Mouse (Mus musculus): ENCODE results near the gene Gm7544.
A peak's percentile ranks its signal among the peaks of the same experiment; 100 is the strongest.
"Not testable (repeated sequence)": the region's sequence is repeated elsewhere in the genome, so short reads cannot be mapped to it uniquely, and the experiment has no call there.

The Gm7544 gene

DNA sequence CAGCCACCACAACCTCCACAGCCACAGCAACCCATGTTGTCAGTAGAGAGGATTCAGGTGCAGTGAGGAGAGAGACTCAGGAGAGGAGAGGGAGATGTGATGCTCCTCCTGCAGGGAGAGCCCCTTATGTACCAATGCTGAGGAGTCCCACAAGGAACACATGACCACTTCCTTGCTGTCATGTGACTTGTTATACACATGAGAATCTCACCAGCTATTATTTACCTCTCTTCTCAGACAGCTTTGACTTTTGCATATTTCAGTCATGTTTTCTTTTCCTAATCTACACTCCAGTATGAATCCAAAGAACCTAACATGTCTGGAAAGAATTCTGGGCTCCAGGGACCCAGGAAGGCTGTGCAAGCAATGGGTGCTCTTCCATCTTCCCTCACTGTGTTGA, at the start of gene Gm7544:
Gene Gm7544, minus strand, starts transcription at position 101 of the 400 bp plus-strand sequence.
- not testable (repeated sequence) for DNase-seq

DNA sequence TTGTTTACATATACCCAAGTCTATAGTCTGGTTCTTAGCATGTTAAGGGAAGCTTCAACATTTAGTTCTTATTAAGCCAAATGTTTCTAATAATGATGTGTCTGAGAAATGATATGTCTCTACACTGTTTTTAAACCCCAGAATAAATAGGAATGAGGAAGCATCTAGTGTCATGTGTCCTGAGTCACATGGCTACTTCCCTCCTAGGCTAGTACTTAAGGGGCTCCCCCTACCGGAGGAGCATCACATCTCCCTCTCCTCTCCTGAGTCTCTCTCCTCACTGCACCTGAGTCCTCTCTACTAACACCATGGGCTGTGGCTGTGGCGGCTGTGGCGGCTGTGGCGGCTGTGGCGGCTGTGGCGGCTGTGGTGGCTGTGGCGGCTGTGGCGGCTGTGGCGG, 44.5 kb upstream of the Gm7544 start, which contains the start of gene Gm47959:
Gene Gm47959, plus strand, starts transcription at position 243 of the 400 bp plus-strand sequence.
- DNase-seq = not testable (repeated sequence)

DNA sequence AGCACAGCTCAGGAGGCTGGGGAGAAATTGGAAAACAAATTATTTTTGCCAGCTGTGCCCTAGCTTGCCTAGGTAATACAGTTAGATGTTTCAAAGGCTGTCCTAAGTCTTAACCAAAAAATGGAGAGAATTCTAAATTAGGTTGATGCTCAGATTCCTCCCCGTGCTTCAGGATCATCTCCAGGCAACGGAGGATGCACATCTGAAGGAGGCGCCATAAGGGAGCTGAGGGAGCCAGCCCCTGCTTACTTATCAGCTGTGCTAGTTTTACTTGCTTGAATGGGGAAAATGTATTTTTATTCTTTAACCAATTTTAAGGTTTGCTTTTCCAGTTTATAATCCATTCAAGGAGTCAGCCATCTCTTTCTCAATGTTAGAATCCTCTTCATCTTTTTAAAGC, 38.1 kb upstream of the Gm7544 start:
- no peak for DNase-seq

DNA sequence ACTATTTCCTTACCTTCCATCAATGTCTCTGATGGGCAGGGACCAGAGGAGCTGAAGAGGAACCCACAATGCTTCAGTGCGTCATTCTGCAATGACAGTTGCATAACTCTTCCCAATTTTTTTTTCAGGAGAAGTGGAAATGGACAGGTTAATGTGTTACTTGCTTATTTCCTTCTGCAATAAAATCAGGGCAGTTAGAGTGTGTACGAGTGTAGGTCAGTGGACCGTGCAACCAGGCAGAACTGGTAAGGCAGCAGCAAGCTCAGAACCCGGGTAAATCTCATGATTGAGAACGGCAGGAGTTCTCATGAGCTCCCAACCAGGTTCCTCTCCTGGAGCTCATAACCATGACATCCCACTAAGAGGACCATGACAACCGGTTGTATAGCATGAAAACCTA, 36.3 kb upstream of the Gm7544 start:
- DNase-seq = no peak

DNA sequence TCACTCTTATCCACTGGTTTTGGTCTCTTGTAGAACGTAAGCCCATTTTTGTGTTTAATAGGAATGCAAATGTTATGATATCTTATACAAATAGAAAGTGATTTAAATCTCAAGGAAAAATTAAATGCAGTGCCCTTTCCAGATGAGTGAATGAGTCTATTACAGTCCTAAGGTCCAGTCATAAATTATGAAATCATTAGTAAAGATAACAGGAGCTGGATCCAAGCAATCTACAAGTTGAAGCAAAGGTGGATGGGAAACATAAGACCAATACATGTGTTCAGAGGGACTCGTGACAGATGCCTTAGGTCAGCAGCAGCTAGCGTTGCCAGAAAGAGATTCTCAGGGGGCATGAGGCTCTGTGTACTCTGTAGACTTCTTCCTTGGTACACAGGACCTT, 35.8 kb upstream of the Gm7544 start:
- DNase-seq = no peak

DNA sequence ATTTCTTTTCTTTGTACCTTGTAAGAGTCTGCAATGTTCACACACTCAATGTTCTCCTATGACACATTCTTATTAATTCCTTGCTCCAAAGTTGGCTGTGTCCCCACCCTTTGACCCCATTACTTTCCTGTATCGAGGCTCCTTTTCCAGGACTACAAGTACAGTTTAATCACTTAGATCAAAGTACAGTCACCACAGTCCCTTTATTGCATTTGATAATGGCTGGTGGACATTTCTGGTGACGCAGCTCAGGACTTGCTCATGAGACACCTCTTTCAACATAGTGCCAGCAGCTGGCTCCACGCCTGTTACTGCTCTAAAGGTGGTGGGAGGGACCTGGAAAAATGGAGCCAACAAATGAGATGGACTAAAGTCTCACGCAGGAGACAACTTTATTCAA, 35.2 kb upstream of the Gm7544 start:
- no peak for DNase-seq

DNA sequence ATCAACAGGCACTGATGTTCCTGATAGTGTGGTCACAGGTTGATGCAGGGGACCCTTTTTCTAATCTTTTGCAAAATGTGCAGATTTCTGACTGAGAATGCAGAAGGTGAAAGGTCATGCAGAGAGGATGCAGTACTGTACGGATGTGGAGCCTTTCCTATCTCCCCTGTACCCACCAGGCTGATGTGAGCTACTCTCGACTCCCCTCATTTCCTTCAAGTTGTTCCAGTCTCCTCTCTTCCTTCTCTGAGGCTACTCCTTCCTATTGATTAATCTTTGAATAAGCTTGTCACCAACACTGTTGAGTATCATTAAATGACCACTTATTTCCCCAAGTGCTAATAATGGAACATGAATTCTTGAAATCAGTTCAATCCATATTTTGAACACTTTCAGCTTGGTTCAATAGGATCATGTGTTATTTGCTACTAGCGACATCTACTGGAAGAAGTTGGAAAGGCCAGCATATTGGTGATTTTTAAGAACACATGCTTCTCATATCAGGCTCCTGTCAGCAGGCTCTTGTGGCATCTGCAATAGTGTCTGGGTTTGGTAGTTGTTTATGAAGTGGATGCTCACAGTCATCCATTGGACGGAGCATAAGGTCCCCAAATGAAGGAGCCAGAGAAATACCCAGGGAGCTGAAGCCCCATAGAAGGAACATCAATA, 31.9 kb upstream of the Gm7544 start:
- DNase-seq = peak; percentile 7

DNA sequence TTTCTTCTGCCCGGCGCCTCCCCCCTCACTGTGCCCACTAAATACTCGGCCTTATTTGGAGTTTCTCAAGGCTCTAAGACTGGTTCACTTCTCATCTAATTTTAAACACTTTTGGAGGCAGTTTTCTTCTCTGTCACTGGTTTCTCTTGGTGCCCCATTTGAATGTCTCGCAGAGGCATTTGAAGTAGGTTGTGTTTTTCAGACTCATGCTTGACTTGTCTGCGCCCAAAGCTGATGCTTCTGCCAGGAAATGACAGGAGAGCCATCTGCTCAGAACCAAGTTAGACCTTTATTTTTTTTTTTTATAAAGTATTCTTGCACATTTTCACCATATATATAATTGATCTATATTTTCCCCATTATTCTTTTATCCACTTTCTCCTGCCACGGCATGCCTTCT, 30.9 kb upstream of the Gm7544 start:
- no peak for DNase-seq

DNA sequence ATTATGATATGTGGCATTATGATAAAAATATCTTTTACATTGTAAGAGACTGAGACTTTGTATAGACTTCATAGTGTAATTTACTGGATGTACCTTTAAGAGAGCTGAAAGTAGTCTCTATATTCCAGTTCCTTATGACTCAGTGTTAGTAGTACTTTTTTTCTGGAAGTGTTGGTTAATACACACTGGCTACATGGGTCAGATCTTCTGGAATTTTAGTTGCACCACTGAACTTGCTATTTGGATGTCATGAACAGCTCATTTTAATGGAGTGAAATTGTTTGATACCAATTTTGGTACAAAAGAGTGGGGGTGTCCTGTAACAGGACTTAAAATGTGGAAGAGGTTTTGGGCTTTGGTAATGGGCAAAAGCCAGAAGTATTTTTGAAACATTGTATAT, 22.0 kb upstream of the Gm7544 start:
- DNase-seq = no peak

DNA sequence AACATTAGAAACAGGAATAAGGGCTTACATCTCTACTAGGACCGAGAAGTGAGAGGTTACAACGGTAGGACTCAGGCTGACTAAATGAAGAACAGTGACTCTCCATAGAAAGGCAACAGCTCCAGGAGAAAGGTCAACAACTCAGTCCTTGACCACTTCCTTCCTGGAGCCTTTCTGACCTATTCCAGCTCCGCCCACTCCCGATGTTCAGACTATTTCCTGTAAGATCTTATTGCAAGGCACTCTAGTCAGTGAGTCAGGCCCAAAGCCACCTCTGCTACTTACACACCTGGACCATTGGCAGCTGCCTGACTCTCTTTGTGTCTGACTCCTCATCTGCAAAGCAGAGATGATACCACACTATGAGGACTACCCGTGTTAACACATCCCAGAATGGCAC, 19.9 kb upstream of the Gm7544 start:
- DNase-seq = no peak

DNA sequence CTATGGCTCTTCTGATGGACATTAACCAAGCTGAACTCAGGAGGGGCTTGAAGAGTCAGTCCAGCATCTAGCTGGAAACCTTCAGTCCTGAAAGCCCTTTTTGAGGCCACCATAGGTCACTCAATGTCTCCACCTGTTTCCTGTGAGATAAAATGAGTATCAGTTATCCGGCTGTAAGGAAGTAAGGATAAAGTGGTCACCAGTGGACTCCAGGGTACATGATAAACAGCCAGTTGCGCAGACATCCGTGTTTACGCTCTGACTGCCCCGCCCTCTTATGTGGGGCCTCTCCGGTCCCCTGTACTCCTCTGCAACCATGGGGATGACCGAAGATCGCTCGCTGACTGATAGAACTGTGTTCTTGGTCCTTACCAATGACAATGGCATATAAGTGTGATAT, 18.5 kb upstream of the Gm7544 start:
- DNase-seq = no peak

DNA sequence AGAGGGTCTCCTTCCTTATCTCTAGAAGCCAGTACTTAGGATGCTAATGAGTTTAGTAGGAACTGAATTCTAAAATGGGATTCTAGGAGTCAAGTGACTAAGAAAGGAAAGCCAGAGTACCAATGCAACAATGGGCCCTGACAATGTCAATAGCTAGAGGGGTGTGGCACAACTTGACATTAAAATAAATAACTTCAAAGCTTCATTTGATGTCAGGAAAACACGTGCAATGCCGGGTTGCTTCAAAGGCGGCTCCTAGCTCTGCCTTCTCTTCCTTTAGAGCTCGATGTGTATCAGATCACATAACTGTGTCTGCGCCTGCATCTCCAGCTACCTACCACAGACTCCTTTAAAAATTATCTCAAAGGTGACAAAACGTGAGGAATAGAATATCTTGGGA, 18.1 kb upstream of the Gm7544 start:
- no peak for DNase-seq

DNA sequence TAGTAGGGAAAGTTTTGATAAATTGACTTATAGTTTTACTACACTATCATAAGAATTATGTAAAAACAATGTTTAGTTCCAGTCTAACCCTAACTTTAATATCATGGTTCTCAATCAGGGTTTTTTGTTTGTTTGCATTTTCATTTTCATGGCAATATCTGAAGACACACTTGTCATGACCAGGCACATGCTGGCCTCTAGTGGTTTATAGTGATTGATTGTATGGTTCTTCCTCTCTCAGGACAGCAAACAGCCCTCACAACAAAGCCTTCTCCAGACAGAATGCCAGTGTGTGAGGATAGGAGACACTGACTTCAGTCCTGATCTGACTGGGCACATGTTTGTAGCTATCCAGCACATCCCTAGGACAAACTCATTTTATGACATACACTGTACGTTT, 17.4 kb upstream of the Gm7544 start:
- no peak for DNase-seq

DNA sequence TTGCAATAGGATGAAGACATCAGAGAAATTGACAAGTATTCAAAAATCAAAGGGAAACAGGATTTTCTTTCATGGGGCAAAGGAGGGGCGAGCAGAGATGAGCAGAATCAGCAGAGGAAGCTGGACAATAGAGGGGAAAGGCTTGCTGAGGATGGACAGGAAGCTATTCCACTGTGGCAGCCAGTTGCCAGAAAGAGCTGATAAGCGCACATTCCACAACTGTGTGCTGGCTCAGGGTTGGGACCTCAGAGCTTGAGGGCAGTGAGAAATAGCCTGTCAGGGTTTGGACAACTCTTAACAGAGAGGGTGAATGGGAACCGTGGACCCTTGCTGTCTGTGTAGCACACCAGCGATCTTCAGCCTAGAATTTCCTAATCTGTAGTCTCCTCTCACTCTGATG, 16.2 kb upstream of the Gm7544 start:
- DNase-seq = no peak

DNA sequence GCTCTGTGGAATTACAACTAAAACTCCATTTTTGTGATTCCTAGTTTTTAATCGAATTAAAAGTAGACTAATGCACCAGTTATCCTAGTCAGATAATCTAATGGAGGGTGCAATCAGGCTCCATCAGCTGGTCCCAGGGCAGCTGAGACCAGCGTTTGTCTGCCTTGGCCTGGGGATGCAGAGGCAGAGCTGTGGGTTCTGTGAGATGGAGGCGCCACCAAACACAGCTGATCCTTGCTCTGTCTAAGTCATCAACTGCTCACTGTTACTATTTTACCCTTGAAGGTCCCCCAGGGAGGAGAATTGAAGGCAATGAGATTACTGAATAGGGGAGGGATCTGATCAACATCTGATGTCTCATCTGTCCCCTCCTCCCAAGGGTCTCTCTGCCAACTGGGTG, 10.6 kb upstream of the Gm7544 start:
- DNase-seq = no peak

DNA sequence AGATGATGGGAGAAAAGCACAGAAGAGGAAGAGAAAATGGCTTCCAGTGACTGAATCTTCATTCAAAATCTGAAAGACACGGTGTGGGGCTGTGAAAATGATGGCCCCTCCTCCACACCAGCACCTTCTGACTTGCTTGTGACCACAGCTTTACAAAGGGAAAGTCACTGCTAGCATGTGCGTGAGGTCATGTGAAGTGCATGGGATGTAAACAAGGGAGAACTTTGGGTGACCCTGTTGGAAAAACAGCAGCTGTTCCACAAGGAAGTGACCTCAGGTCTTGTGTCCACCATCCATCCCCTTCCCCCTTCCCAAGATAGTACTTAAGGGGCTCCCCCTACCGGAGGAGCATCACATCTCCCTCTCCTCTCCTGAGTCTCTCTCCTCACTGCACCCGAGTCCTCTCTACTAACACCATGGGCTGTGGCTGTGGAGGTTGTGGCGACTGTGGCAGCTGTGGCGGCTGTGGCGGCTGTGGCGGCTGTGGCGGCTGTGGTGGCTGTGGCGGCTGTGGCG, 4.1 kb upstream of the Gm7544 start, which contains the start of gene Gm47955:
Gene Gm47955, plus strand, starts transcription at position 417 of the 516 bp plus-strand sequence.
- DNase-seq = no peak

DNA sequence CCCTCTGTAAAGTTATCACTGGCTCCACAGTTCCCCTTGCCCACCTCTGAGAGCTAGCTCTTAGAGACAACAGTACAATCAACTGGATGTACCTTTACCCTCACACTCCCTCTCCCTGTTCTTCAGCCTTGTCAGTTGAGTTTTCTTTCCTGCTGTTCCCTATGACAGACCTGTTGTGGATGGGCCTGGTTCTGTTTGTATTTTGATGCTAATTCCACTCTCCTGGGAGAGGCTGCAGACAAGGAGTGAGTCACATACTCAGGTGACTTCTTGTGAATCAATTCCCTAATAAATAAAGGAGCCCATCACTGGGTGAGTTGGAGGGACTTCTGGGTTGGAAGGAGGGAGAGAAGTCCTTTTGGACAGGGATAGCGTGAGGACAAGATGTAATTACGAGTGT, 7.2 kb downstream of the Gm7544 start:
- DNase-seq = no peak

DNA sequence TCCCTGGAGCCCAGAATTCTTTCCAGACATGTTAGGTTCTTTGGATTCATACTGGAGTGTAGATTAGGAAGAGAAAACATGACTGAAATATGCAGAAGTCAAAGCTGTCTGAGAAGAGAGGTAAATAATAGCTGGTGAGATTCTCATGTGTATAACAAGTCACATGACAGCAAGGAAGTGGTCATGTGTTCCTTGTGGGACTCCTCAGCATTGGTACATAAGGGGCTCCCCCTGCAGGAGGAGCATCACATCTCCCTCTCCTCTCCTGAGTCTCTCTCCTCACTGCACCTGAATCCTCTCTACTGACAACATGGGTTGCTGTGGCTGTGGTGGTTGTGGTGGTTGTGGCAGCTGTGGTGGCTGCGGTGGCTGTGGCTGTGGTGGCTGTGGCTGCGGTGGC, 9.8 kb downstream of the Gm7544 start:
- DNase-seq = not testable (repeated sequence)

DNA sequence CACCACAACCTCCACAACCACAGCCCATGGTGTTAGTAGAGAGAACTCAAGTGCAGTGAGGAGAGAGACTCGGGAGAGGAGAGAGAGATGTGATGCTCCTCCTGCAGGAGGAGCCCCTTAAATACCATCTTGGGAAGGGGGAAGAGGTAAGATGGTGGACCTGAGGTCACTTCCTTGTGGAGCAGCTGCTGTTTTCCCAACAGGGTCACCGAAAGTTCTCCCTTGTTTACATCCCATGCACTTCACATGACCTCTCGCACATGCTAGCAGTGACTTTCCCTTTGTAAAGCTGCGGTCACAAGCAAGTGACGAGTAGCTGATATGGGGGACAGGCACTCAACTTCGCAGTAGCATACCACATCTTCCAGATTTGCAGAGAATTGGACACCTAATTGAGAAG, 12.5 kb downstream of the Gm7544 start, which contains the start of gene A030003K21Rik:
Gene A030003K21Rik, minus strand, starts transcription at position 94 of the 400 bp plus-strand sequence.
- DNase-seq = not testable (repeated sequence)

DNA sequence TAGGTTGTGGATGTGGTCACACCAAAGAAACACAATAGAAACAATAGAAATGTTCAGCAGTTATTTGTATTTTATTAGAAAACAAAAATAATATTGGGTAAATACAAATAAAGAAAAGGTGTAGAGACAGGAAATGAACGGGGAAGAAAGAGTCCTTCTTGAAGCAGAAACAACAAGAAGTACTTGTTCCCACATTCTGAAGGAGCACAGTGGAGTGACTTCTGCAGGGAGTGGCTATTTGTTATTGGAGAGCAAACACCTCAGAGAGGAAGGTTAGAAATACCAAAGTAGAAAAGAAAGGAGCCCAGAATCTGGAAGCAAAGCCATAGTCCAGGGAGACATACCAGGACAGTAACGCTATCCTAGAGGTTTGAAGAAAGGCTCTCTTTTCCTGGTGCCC, 13.3 kb downstream of the Gm7544 start:
- DNase-seq = not testable (repeated sequence)

DNA sequence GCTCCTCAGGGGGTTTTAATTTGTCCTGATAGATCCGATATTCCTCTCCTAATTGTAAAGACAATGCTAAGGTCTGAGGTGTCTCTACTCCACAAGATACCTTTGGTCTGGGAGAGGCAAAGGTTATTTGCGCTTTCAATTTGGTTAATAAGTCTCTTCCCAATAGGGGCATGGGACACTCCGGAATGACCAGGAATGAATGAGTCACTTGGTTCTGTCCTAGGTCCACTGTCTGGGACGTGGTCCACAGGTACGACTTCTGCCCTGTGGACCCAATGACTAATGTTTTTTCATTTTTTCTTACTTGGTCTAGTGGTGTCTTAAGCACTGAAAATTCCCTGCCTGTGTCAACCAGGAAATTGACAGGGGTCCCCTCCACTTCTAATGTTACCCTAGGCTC, 17.1 kb downstream of the Gm7544 start:
- DNase-seq = no peak

DNA sequence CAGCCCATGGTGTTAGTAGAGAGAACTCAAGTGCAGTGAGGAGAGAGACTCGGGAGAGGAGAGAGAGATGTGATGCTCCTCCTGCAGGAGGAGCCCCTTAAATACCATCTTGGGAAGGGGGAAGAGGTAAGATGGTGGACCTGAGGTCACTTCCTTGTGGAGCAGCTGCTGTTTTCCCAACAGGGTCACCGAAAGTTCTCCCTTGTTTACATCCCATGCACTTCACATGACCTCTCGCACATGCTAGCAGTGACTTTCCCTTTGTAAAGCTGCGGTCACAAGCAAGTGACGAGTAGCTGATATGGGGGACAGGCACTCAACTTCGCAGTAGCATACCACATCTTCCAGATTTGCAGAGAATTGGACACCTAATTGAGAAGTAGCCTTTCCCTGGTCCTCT, 24.5 kb downstream of the Gm7544 start, which contains the start of gene Gm6217:
Gene Gm6217, minus strand, starts transcription at position 74 of the 400 bp plus-strand sequence.
- DNase-seq = not testable (repeated sequence)

DNA sequence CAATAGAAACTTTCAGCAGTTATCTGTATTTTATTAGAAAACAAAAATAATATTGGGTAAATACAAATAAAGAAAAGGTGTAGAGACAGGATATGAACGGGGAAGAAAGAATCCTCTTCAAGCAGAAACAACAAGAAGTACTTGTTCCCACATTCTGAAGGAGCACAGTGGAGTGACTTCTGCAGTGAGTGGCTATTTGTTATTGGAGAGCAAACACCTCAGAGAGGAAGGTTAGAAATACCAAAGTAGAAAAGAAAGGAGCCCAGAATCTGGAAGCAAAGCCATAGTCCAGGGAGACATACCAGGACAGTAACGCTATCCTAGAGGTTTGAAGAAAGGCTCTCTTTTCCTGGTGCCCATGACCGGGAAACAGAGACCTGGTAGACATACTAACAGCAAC, 25.3 kb downstream of the Gm7544 start:
- not testable (repeated sequence) for DNase-seq

DNA sequence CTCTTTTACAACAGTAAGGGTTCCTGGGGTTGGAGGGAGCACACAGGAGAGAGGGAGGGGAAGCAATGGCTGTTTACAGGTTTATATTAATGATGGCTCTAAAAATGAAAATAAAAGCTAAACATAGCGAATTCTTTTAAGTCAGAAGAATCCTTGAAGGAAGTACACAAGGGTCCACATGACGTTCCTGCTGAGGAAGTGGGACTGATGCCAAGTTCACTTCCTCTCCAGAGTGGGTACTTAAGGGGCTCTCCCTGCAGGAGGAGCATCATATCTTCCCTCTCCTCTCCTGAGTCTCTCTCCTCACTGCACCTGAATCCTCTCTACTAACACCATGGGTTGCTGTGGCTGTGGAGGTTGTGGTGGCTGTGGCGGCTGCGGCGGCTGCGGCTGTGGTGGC, 31.2 kb downstream of the Gm7544 start, which contains the start of gene A030014E15Rik:
Gene A030014E15Rik, plus strand, starts transcription at position 268 of the 400 bp plus-strand sequence.
- no peak for DNase-seq

DNA sequence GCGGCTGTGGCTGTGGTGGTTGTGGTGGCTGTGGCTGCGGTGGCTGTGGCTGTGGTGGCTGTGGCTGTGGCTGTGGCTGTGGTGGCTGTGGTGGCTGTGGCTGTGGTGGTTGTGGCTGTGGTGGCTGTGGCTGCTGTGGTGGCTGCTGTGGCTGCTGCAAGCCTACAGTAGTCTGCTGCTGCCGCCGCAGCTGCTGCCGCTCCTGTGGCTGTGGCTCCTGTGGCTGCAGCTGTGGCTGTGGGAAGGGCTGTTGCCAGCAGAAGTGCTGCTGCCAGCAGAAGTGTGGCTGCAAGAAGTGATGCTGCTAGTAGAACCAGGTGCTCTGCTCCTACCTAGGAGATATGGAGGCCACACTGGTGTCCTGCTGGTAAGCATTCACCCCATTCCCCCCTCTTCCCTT, 42.4 kb downstream of the Gm7544 start:
- DNase-seq = not testable (repeated sequence)
